Mouse (Mus musculus): Measurements from ENCODE around the gene Rnh1.

The Rnh1 gene

DNA sequence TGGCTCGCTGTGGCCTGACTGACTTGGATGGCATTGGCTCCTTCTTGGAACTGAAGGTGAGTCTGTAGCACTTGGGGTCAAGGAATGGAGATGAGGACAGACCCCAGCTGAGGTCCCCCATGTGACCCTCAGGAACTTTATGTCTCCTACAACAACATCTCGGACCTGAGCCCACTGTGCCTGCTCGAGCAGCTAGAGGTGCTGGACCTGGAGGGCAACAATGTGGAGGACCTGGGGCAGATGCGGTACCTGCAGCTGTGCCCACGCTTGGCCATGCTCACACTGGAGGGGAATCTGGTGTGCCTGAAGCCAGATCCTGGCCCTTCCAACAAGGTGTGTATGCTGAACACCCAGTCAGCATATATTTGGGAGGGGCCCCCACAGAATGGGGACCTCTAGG lies 32.8 kb upstream of the Rnh1 start:
- DNase-seq (ENCODE audit: low spot score): no peak

DNA sequence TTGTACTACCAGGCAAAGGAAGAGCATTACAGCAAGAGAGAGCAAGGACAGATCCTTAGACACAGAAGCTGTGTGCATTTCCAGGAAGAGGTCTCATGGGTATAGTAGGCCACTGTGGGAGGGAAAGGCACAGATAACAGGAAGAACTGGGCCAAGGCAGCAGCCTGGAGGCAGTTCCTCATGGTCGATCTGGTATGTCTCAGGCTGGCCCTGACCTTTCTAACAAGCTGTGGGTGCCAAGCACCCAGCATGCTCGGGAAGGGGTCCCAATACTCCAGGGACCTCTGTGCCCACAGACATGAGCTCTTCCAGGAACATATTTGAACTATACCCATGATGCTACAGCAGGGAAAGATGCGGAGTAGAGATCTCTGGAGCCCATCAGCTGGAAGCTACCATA lies 31.9 kb upstream of the Rnh1 start:
- DNase-seq (ENCODE audit: low spot score): no peak

DNA sequence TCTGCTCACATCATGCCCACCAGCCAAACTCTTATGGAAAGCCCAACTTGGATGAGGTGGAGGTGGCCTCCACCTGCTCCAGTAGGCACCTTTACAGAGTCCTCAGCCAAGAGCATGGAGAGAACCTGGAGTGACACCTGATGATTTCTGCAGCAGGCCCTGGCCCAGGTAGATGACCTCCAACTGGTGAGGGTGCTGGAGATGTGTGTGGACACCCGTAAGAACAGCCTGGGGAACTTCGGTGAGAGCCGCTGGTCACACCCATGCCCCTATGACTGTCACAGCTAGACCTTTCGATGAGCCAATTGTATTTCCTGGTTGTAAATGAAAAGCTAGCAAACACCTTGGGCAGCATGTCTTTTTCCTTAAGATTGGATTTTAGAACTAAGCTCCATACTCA lies 25.5 kb upstream of the Rnh1 start:
- DNase-seq (ENCODE audit: low spot score): no peak

DNA sequence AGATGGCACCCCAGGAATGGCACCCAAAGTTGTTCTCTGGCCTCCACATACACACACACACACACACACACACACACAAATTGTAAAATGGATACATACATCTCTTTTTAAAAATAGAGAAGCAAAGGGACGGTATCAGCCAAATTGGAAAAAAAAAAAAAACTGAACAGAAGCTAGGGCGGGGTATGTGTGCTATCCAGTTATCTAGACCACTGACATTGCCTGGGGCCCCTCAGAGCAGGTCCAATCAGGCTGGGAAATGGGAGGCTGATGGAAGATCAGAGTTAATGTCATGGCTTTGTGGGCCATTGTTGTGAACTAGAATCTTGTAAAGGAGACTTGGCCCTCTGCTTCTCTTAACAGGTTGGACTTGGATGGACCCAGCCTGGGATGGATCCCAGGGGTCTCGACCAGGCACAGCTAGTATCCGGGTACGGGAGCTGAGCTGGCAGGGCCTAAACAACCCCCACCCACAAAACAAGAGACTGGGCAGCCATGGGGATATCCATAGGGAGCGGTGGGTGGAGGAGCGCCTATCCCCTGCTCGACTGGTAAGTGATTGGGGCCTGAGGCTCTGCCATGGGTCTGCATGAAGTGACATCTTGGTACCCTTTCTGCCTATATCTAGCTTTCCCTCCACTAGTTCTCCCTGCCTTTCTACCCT lies 24.1 kb upstream of the Rnh1 start:
- no peak for DNase-seq (ENCODE audit: low spot score)

DNA sequence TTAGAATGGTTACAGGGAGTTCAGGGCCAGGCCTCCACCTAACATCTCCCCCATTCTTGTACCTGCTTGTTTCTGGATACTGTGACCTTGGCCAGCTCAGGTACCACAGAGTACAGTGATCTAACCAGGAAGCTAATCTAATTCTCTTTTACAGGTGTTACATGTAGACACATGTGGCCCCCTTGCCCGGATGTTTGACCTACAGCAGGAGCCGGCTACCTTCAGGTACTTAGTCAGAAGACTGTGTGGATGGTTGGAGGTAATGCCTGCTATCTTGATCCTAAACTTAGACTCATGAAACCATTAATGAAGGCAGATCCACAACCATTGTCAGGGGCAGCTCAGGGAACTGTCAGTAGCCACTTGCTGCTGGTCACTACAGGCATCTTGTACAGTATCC lies 23.1 kb upstream of the Rnh1 start:
- no peak for DNase-seq (ENCODE audit: low spot score)

DNA sequence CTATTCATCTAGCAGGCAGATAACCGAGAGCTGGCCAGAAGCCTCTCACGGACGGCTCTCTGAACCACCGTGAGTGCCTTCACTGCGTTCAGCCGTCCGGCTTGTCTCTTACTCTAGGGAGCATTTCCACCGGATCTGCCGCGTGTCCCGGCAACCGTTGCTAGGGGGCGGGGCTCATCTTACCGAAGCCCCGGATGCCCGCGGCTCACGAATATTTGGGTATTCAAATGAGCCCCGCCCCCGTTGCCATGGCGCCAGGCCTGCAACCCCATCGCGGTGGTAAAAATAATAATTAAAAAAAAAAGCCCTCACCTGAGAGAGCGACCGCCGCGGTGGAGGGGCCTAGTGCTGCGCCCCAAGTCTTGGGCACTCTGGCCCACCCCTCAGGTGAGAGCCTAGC lies 22.2 kb upstream of the Rnh1 start:
- DNase-seq (ENCODE audit: low spot score): peak; percentile 86

DNA sequence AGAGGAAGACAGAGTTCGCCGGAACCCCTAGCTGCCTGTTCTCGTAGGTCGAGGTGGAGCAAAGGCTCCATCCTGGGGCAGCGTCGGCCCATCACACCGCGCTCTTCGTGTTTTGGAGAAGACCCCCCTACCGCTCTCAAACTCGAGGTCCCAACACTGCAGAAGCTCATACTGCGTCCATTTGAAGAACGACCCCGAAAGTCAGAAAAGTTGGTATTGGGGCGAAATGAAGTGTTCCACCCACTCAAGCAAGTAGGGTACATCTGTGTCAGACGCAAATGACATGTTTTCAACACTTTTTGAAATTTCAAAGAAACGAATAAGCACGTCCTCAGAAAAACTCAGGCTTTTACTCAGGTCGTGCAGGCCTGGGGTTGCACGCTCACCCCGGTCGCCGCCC lies 21.8 kb upstream of the Rnh1 start:
- DNase-seq (ENCODE audit: low spot score): no peak

DNA sequence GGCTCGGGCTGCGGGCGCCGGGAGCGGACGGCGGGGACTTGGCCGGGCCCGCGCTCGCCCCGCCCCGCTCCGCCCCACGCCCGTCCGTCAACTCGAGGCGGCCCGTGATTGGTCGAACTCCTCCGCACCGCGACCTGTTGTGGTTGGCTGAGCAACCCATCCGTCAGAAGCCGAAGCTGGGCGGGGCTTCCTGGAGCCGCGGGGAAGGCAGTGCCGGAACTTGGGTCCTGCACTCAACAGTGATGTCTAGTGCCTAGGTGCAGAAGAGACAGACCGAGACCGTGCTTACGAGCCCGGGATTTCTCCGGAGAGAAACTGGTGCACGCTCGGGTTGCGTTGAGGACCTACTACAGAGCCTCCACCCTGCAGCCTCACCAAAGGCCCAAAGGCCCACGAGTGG lies 21.3 kb upstream of the Rnh1 start, which contains the start of the genes Hras and Lrrc56:
Gene Hras (minus strand): TSS at position 58 of the 400 bp plus-strand sequence.
Gene Lrrc56 (plus strand): TSS at position 210 of the 400 bp plus-strand sequence.
- DNase-seq (ENCODE audit: low spot score): peak; percentile 97

DNA sequence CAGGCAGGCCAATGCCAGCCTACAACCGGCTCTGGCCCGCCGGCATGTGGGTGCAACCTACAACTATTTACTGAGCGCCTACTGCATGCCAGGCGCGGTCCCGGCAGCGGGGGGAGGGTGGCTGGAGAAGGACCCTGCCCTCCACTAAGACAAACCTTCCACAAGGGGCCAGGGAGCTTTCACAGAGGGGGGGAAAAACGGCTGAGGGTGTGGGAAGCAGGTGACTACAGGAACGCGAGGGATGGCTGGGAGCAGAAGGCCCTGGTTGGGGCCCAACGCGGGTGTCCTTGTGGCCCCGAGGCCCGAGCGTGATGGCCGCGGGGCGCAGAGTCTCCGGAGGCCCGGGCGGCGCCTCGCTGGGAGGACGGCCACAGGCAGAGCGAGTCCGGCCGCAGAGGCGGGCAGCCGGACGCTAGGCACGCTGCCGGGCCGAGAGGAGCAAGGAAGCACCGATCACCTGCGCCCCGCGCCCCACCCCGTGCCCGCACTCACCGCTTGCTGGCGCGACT lies 20.7 kb upstream of the Rnh1 start:
- DNase-seq (ENCODE audit: low spot score): peak; percentile 51

DNA sequence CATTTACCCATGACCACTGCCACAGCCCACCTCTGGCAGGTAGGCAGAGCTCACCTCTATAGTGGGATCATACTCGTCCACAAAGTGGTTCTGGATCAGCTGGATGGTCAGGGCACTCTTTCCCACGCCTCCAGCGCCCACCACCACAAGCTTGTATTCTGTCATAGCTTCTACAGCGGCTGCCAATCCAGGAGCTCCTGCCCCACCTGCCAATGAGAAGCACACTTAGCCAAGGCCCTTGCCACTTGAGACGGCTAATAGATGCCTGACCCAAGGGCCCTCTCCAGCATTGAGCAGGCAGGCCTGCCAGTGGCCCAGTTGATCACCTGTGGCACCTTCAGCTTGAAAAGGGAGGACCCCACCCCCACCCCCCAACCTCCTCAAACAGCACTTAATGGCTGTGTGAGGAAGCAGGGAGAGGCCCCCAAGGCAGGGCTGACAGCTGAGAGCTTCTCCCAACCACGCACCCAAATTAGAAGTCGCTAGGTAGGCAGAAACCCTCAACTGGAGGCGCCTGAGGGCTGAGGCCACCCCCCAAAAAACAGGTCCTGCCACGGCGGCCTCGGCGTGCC lies 20.2 kb upstream of the Rnh1 start:
- no peak for DNase-seq (ENCODE audit: low spot score)

DNA sequence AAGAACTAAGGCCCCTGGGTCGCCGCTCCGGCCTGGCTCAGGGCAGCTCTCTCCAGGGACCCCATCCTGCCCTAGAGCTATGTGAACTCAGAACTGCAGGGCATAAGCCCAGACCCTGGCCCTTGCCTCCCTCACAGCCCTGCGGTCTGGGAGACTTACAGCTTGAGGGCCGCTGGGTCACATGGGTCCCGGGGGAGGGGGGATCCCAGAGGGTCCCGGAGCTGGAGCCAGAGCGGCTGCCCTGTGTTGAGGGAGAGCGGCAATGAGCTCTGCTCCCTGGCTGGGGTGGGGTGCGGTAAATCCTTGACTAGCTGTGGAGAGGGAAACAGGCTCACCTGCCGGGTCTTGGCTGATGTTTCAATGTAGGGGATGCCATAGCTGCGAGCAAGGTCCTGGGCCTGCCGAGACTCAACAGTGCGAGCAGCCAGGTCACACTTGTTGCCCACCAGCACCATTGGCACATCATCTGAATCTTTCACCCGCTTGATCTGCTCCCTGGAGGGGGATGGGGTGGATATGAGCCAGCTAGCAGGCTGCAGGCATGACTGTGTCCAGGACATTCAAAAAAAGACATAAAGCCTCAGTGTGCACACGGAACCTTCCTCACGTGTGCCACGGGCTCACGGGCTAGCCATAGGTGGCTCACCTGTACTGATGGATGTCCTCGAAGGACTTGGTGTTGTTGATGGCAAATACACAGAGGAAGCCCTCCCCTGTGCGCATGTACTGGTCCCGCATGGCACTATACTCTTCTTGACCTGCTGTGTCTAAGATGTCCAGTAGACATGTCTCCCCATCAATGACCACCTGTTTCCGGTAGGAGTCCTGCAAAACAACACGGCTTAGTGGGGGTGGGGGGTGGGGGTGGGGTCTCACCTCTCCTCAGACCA lies 19.4 kb upstream of the Rnh1 start:
- DNase-seq (ENCODE audit: low spot score): no peak

DNA sequence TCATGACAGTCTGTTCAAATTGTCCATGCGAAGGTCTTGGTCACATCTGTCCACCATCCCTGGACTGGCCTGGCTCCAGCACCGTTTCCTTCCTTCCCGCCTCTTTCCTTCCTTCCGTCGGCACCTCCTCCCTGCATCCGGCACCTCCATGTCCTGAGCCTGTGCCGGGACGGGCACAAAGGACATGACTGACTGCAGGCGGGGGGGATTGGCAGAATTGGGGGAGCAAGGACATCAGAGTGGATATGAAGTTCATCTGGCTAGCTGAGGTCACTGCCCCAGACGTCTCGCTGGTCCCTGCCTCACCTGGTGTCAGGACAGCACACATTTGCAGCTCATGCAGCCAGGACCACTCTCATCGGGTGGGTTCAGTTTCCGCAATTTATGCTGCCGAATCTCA lies 18.4 kb upstream of the Rnh1 start:
- no peak for DNase-seq (ENCODE audit: low spot score)

DNA sequence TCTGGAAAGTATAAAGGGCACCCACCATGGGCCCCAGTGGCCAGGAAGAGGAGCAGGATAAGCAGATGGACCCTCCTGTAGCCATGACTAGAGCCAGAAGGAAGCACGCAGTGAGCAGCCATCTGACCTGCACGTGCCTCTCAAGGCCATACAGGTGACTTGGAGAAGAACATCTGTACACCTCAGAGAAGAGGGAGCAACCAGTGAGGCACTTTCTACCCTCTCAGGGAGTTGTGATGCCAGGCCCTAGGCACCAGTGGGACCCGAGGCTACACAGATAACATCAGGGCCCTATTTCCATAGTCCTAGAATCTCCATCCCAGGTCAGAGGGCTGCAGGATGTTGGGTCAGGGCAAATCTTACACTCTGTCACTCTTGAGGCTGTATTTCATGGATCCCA lies 17.6 kb upstream of the Rnh1 start:
- DNase-seq (ENCODE audit: low spot score): no peak

DNA sequence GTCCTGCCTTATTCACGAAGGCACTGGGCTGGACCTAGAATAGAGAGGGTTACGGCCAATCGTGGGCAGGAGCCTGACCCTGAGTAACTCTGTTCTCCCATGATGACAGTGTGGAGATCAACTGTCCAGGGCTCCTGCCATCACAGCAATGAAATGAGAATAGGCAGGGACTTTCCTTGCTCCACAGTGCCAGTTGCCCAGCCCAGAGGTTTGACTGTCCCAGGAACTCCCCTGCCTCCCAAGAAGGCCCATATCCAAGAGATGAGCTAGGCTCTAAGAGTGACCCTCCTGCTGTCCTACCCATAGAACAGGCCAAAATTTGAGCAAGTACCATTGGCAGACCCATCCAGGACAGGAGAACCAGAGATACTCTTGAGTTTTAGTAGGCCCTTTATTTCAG lies 16.1 kb upstream of the Rnh1 start:
- DNase-seq (ENCODE audit: low spot score): no peak

DNA sequence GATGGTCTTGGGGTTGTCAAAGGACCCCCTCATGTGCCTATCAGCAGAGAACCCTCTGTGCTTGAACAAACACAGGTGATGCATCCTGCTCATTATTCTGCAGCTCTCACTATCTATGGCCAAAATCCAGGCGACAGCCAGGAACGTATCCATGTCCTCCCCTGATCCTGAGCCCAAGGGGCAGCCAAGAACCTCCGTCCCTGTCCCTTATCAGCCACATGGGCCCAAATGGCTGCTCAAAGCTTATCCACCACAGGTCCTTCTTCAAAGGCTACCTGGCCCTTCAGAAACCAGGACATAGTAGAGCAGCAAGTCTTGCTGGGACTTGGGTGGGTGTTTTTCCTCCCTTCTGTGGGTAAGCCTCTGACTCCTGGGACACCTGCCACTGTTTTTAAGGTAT lies 15.5 kb upstream of the Rnh1 start:
- no peak for DNase-seq (ENCODE audit: low spot score)

DNA sequence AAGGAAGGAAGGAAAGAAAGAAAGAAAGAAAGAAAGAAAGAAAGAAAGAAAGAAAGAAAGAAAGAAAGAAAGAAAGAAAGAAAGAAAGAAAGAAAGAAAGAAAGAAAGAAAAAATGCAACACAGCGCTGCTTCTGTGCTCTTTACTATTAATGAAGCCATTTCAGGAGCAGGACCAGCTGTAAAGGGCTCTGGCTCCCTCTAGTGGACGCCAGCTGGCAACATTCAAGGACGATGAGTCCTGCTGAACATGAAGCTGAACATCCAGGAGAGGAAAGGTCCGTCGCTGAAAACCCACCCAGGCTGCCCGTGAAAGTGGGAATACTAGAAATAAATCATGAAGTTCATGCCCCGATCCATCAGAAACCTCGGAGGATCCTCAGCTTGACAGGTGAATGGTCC lies 3.5 kb upstream of the Rnh1 start:
- peak; percentile 92 for DNase-seq (ENCODE audit: low spot score)

DNA sequence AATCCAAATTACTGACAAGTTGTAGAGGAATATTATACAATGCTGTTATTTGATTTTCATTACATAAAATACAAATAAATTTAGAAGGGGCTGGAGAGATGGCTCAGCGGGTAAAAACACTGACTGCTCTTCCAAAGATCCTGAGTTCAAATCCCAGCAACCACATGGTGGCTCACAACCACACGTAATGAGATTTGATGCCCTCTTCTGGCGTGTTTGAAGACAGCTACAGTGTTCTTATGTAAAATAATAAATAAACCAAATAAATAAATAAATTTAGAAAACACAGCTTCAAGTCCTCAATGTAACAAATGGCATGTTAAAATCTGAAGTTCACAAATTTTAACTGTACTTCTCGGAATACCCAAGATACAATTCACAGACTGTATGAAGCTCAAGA lies 2.4 kb upstream of the Rnh1 start:
- no peak for DNase-seq (ENCODE audit: low spot score)

DNA sequence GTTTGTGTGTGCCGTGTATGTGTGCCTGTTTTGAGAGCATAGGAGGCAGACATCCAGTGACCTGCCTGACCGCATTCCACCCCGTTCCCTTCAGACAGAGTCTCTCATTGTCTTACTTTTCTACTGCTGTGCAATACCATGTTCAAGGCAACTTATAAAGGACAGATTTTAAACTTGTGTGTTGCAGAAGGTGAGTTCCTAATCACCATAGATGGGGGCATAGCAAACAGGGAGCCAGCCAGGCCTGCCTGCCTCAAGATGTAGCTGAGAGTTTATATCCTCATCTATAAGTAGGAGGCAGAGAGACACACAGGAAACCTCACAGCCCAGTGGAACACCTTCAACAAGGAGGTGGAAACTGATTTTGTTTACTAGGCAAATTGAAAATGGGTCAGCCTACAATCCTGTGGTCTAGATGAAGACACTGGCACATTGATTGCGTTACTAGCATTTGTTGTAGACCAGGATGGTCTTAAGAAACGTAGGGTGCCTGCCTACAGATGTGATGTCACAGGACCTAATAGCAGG lies 730 bp upstream of the Rnh1 start:
- DNase-seq (ENCODE audit: low spot score): no peak

DNA sequence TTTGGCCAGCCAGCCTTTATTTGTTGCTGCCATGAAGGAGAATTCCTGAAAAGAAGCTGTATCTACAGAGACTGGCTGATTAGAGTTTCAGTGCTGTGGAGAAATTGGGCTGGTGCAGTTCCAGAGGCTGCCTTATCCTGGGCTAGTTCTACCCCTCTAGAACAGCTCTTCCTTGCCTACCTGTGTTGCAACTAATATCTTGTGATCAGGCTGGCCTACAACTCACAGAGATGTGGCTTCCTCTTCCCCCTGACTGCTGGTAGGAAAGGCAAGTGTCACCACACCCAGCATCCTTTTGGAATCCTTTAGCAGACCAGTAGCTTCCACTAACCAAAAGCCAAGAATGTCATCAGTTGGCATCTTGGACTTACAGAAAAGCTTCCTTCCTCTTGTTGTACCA lies 2.8 kb downstream of the Rnh1 start:
- DNase-seq (ENCODE audit: low spot score): no peak

DNA sequence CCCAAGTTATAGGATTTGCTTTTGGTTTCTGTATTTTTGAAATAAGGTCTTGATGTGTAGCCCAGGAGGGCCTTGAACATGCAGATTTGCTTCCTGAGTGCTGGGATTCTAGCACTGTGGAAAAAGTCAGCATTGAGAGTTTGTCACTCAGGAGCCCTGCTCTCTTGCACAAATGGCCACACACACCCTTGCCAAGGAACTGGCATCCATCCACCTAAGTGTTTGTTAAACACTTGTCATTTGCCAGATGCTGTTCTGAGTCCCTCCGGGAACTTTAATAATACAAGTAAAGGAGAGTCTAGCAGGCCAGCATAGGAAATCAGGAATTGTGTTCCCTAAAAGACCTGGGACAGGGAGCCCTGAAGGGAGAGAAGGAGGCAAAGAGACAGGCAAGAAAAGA lies 3.4 kb downstream of the Rnh1 start:
- no peak for DNase-seq (ENCODE audit: low spot score)

DNA sequence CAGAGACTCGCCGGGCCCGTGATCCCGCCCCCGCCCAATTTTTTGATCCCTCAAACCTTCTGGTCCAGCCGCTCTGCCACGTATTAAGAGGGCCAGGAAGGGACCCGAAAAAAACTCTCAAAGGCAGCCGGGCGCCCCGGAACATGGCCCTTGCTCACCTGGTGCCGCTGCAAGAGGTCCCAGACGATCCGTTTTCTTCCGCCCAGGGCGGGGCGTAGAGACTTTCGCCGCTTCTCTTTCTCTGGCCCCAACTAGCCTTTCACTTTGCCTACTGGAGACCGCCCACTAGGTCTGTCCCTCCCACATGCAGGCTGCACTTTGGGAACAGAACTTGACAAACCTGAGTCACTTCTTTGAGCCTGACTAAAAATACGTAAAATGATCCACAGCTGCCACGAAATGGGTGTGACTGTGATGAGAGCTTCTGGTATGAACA lies 4.1 kb downstream of the Rnh1 start:
- peak; percentile 27 for DNase-seq (ENCODE audit: low spot score)

DNA sequence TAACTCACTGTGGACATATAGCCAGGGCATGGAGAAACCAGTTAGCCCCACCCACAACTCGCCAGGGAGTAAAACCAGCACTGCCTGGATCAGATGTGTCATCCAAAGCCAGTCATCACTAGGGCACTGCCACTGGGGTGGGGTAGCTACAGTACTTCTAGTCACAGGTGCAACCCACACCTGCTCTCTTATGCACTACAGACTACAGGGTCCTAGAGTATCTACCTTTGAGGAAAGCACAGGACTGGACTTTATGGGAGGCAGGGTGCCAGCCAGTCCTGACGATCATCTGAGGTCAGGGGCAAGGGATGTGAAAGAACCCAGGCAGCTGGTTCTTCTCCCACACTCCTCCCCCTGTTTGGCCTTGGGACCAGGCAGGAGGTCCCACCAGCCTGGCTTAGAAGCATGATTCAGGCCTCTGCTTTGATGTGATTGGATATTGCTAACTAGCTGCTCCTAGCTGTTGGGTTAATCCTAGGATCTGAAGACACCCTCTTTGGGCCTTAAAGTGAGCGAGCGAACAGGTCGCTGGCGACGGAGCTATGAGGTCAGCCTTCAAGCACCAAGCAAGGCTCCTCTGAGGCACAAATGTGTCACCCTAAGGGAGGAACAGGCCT lies 4.6 kb downstream of the Rnh1 start:
- no peak for DNase-seq (ENCODE audit: low spot score)
